Mouse (Mus musculus) heart, adult 2 months (tissue): ENCODE measurements around the gene Hoxc4. TPM values are rescaled to one million over a fixed set of nuclear protein-coding genes. Genes with fewer than 3 reads are reported as not detected.

Experiments
- DNase-seq, 2 experiments: peaks; one replicate each; pipeline ENCODE4 v3.0.0; 2021
- H3K27ac ChIP-seq: fragments of 200-600 bp; 2 replicates; pipeline ENCODE4 v1.8.1; 2022
- H3K27me3 ChIP-seq: fragments of 200-500 bp; 2 replicates; pipeline ENCODE4 v1.6.1; 2012; ENCODE audit warnings: mild to moderate bottlenecking, low read length, inconsistent platforms, mixed read lengths; ENCODE audit not compliant: control insufficient read depth, insufficient read depth
- H3K36me3 ChIP-seq: fragments of 200-500 bp; 2 replicates; pipeline ENCODE4 v1.6.1; 2012; ENCODE audit warnings: low read length, inconsistent platforms; ENCODE audit not compliant: control insufficient read depth, insufficient read depth
- H3K4me1 ChIP-seq: fragments of 200-500 bp; 2 replicates; pipeline ENCODE4 v1.6.1; 2011; ENCODE audit warnings: low read length; ENCODE audit not compliant: control insufficient read depth, insufficient read depth
- H3K4me3 ChIP-seq: fragments of 200-600 bp; 2 replicates; pipeline ENCODE4 v1.8.1; 2022
- H3K79me2 ChIP-seq: fragments of 200-500 bp; replicated peaks from 2 replicates; pipeline ENCODE4 v1.6.1; 2012; ENCODE audit warnings: mild to moderate bottlenecking, inconsistent platforms, low read length, moderate library complexity, mixed read lengths; ENCODE audit not compliant: control insufficient read depth, insufficient read depth
- H3K9ac ChIP-seq: fragments of 200-500 bp; 2 replicates; pipeline ENCODE4 v1.6.1; 2012; ENCODE audit warnings: low read depth, mild to moderate bottlenecking, control low read depth, inconsistent platforms, low read length, mixed read lengths
- CTCF ChIP-seq: fragments of 200-600 bp; IDR thresholded peaks from 2 replicates; pipeline ENCODE4 v1.8.1; 2022; ENCODE audit warnings: antibody characterized with exemption, mild to moderate bottlenecking, moderate library complexity
- EP300 ChIP-seq: fragments of 200-500 bp; IDR thresholded peaks from 2 replicates; pipeline ENCODE4 v1.6.1; 2011; ENCODE audit warnings: low read depth, low read length, control low read depth; ENCODE audit not compliant: insufficient read depth
- POLR2A ChIP-seq: fragments of 200-500 bp; IDR thresholded peaks from 2 replicates; pipeline ENCODE4 v1.6.1; 2011; ENCODE audit warnings: mild to moderate bottlenecking, low read depth, low read length, control low read depth; ENCODE audit not compliant: insufficient read depth
- WGBS: fragments of 180-500 bp; shearing (Covaris S2); methylation state at CpG from one replicate; pipeline ENCODE4 v1.1.7; 2018; 5-methylcytosine and 5-hydroxymethylcytosine counted together
- intact Hi-C: fragments of 180-260 bp; cut with DNase I; formaldehyde crosslinking; loops from one replicate; pipeline ENCODE4 v1.15.1; 2025
- polyA plus RNA-seq: library from polyadenylated mRNA; depleted of rRNA; stranded (reverse); fragments of >200 nt; gene quantifications from 2 replicates; pipeline ENCODE4 v1.2.3, GENCODE M21; 2012
- total RNA-seq, 2 experiments: library from RNA; stranded (reverse); gene quantifications; 2 replicates each; pipeline ENCODE4 v1.2.3; 2021

The Hoxc4 gene
- total and polyA plus RNA-seq, 3 experiments = 0.10 TPM; not detected in 2

DNA sequence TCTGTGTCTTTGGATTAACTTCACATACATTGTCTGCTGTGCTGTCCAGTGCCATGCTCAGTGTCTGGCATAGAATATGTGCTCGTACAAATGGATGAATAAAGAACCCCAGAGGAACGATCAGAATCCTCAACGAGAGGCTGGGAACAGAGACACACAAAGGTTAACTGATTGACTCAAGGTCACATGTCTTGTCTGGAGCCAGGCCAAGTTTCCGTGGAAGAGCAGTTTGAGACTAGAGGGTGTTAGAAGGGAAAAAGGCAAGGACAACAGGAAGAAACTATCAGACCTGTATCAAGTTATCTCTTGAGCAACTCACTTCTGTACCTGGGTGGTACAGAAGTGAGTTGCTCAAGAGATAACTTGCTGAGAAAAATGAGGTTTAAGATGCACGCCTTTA, 52.5 kb downstream of the Hoxc4 start:
- no peaks in the 10 kb centered on the region for H3K4me1 ChIP-seq

DNA sequence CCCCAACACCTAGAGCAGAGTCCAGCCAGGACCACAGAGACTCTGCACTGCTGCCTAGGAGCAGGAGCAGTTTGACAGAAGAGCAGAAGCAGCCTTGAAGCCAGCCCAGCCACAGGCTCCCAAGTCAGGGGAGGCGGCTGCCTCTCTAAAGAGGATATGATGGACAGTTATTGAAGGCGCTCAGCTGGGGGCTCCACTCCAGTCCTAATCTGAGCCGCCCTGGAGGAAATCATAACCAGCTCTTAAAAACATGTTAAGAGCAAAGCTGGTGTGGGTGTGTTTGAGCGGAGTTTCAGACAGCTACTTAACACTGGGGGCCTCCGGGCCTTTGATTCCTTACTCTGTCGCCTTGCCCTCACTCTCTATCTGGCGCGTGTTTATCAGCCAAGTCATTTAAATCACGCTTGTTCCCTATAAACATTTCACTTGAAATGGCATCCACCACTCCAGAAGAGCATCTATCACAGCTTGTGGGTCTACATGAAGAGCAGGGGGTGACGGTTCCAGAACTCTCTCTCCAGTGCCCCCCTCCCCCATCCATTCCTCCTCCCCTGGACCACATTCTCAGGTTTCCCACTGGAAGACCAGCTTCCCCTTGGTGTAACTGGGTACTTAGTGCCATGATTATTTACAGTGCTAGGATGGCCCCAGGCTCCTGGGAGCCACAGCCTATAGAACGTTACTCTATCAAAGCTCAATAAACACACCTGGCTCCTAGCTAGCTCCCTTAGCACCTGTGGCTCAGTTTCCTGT, 56.1 kb downstream of the Hoxc4 start:
- Histone ChIP-seq H3K9ac (no peak overlapping the region), H3K4me3 (no peak overlapping the region), H3K36me3 (no peaks in the 10 kb centered on the region), H3K27ac (no peak overlapping the region), H3K4me1 (no peaks in the 10 kb centered on the region), H3K79me2 (no peaks in the 10 kb centered on the region), H3K27me3 (peaks cover 3% of the 10 kb centered on the region; the same call in 1 of the 2 replicates)
- intact Hi-C loops = no loop called here
- DNase-seq = no peak
- TF ChIP-seq POLR2A = no peak
- no peak for TF ChIP-seq EP300
- no peak for TF ChIP-seq CTCF
- 43% methylated on average over 11 of the region's 11 CpGs for WGBS

More for the DNA sequence above, 52.5 kb downstream of the Hoxc4 start:
- H3K27me3 ChIP-seq = peaks cover 5% of the 10 kb centered on the region; the same call in 1 of the 2 replicates
- intact Hi-C loops = no loop called here
- H3K9ac ChIP-seq = no peak overlapping the region
- no peak overlapping the region for H3K4me3 ChIP-seq
- no peaks in the 10 kb centered on the region for H3K79me2 ChIP-seq
- no peak overlapping the region for H3K27ac ChIP-seq
- WGBS = 39% methylated on average over 5 of the region's 5 CpGs
- DNase-seq = no peak
- TF ChIP-seq EP300 (no peak), CTCF (no peak), POLR2A (no peak)
- no peaks in the 10 kb centered on the region for H3K36me3 ChIP-seq

DNA sequence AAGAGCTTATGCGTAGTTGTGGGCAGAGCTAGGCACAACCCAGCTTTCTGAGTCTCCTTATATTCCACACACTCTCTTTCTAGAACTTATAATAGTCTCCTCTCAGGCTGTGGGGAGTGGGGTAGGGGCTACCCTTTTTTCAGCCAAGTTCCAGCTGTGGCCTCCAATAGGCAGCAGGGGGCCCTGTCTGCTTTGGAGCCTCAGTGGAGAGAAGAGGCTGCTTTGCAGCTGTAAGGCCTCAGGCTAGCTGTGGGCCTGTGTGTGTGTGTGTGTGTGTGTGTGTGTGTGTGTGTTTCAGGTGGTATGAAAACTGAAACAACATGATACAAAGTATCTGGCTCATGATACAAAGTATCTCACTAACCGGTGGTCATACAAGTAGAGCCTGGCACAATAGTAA, 58.9 kb downstream of the Hoxc4 start:
- no peaks in the 10 kb centered on the region for H3K36me3 ChIP-seq
- no peaks in the 10 kb centered on the region for H3K27me3 ChIP-seq
- WGBS = 82% methylated on average over 2 of the region's 2 CpGs
- intact Hi-C loops = no loop called here
- TF ChIP-seq POLR2A = no peak
- TF ChIP-seq CTCF = no peak
- TF ChIP-seq EP300 = no peak
- no peaks in the 10 kb centered on the region for H3K4me1 ChIP-seq
- H3K4me3 ChIP-seq = no peak overlapping the region
- no peaks in the 10 kb centered on the region for H3K79me2 ChIP-seq
- H3K9ac ChIP-seq = no peak overlapping the region
- H3K27ac ChIP-seq = no peak overlapping the region
- no peak for DNase-seq

DNA sequence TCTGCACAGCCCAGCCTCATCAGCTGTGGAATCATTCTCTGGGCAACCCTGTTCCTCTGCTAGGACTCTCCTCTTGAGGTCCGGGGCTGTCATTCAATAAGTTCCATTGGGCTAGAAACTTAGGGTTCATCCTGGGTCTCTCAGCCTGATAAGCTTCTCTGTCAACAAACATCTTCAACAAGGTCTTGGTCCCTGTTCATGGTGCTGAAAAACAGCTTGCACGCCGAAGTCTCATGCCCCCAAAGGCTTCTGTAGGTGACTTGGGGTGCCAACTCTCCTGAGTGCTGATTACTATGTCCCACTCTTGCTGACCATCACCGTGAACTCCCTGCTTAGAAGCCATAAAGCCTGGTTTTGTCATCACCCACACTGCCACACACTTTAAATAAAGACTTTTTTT, 63.9 kb downstream of the Hoxc4 start:
- Histone ChIP-seq H3K27me3 (peaks cover 14% of the 10 kb centered on the region), H3K27ac (no peak overlapping the region), H3K9ac (no peak overlapping the region), H3K4me3 (no peak overlapping the region), H3K4me1 (peaks cover 3% of the 10 kb centered on the region), H3K36me3 (no peaks in the 10 kb centered on the region), H3K79me2 (no peaks in the 10 kb centered on the region)
- TF ChIP-seq POLR2A = no peak
- no peak for TF ChIP-seq EP300
- TF ChIP-seq CTCF = no peak
- 35% methylated on average over 4 of the region's 4 CpGs for WGBS
- no peak for DNase-seq
- intact Hi-C loops = no loop called here

DNA sequence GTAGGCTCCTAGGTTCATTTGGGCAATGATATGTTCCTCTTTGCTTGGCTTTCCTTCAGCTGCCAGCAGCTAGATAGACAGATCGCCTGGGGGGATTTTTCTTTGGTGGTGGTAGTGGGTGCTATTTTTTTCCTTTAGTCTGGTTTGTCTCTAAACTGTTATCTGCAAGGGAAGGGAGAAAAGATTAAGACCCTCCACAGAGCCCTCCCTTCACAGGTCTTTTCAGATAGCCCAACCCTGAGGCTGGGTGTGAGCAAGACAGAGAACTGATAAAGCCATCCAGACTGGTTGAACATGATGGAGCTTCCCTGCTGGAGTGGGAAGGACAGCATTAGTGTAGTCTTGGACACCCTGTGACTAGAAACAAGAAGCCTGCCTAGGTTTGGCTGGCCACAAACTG, 64.9 kb downstream of the Hoxc4 start:
- Histone ChIP-seq H3K4me1 (peaks cover 3% of the 10 kb centered on the region), H3K4me3 (no peak overlapping the region), H3K79me2 (no peaks in the 10 kb centered on the region), H3K27me3 (peaks cover 14% of the 10 kb centered on the region), H3K27ac (no peak overlapping the region), H3K9ac (no peak overlapping the region), H3K36me3 (no peaks in the 10 kb centered on the region)
- intact Hi-C loops = no loop called here
- 42% methylated on average over 1 of the region's 1 CpGs for WGBS
- TF ChIP-seq EP300 = no peak
- TF ChIP-seq CTCF = no peak
- TF ChIP-seq POLR2A = no peak
- no peak for DNase-seq

DNA sequence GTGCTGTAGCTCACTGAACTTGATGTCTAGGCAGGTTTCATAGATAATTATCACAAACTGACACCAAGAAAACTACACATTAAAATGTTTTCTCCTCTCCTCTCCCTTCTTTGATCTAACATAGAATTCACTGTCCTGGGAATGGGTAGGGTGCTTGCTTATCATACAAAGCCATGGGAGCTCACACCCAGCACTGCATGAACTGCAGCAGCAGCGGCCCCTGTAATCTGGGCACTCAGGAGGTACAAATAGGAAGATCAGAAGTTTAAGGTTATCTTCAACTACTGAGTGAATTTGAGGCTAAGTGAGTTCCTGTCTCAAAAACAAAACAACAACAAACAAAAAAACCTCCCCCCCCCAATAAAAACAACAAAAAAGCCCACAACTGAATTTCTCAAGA, 66.2 kb downstream of the Hoxc4 start:
- Histone ChIP-seq H3K4me3 (no peak overlapping the region), H3K79me2 (no peaks in the 10 kb centered on the region), H3K36me3 (no peaks in the 10 kb centered on the region), H3K27me3 (peaks cover 14% of the 10 kb centered on the region), H3K27ac (no peak overlapping the region), H3K9ac (no peak overlapping the region), H3K4me1 (peaks cover 3% of the 10 kb centered on the region)
- WGBS = 38% methylated on average over 1 of the region's 1 CpGs
- intact Hi-C loops = no loop called here
- no peak for DNase-seq
- TF ChIP-seq CTCF = no peak
- no peak for TF ChIP-seq POLR2A
- no peak for TF ChIP-seq EP300
